Mouse (Mus musculus) spleen, adult 12 weeks (tissue): ENCODE results near the gene Slc39a11.

Experiments
- DNase-seq: peaks from one replicate; pipeline ENCODE4 v3.0.0; 2022; ENCODE audit warnings: low spot score

Slc39a11 gene

DNA sequence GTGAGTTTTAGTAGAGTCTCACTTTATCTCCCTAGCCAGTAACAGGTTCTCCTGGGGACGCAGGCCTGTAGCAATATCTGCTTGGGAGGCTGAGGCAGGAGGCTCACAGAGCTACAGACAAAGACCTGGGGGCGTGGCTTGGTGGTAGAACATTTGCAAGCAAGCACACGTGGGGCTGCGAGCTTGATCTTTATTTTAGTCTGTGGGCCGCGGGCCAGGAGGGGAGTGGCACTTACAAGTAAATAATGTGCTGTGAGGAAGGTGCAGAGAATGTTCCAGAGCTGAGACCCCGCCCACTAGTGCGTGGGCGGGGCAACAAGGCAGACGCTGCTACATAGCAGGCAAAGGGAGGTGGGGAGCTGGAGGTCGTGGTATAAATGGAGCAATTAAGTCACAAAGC, 250.3 kb downstream of the Slc39a11 start:
- DNase-seq, result no peak

GRCm38 (mm10) chr11:113397394-113397793, 252.5 kb downstream of the Slc39a11 start:
- DNase-seq, result no peak

DNA sequence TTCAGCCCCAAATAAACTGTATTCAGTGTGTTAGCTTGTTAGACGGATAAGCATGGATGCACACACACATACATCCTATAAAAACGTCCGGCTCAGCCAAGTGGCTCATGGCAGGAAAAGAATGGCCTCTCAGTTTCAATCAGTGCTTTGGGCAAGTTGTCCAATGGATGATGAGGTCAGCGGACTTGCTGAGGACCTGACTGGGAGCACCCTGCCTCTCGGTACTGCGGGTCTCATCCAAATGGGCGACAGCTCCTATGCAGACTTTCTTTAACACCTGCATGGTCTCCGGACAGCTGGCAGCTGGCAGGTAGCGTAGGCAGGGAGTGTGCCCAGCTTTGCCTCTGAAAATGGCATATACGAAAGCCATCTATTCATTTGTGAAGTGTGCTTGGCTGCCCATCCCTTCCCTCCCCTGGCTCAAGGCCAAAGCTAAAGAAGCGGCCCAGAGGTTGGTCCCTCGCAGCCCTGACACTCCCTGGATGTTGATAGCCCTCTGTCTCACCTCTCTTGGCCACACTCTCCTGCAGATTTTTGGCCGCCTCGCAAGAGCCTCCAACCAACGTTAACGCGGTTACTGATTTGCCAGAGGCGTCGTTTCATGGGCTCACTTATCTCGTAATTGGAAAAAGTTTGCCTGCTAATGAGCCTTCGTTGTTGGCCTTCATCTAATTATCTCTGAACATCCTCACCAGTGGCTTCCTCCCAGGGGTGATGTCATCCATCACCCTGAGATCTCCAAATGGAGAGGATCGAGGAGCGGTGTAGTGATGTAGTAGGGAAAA, 256.3 kb downstream of the Slc39a11 start:
- DNase-seq, result no peak

- DNase-seq, result no peak
Measured at GRCm38 (mm10) chr11:113391664-113392063, 258.2 kb downstream of the Slc39a11 start.

GRCm38 (mm10) chr11:113389637-113390036, 260.2 kb downstream of the Slc39a11 start:
- DNase-seq, result no peak

DNA sequence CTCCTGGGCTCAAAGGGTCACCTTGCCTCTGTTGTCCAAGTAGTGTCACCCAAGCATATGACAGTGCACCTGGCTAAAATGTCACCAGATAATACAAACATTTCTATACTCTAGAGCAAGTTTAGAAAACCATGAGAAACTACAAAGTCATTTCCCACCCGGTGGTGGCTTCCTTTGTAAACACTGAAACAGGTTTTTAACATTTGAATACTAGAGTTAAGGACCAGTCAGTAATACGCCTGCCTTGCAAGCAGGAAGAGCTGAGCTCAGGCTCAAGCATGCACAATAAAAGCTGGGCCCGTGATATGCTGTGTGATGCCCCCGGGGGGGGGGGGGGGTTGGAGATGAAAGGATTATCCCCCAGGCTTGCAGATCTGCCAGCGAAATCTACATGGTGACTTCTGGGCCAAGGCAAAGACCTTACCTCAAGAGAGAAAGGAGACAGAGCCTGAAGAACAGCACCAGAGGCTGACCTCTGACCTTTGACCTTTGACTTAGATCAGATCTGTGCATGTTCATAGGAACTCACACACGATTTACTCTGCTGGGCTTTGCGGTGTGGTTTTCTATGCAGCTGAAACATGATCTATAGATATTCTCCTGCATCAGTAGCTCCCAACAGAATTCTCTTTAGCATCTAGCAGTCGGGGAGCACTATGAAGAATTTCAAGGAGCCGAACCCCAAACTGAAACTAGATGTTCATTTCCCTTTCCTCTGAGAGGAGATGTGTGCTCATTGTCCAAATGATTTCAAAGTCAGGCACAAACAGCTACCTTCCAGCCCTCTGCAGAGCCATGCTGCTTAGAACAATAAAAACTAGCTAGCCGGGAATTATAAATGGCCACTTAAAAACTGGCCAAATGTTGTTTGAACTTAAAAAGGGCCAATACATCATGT, 267.0 kb downstream of the Slc39a11 start:
- DNase-seq, result no peak

DNA sequence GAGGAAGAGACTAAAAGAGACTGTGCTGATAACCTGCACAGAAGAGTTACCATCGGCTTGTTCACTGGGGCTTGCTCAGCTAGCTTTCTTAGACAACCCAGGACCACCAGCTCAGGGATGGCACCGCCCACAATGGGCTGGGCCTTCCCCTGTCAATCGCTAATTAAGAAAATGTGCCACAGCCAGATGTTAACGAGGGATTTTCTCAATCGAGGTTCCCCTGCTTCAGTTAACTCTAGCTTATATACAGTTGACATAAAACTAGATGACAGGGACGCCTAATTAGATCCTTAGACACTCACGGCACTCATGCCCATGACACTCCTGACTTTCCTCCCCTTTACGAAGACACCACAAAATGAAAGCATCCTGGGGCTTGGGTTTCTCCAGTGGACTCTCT, 268.3 kb downstream of the Slc39a11 start:
- DNase-seq, result no peak

DNA sequence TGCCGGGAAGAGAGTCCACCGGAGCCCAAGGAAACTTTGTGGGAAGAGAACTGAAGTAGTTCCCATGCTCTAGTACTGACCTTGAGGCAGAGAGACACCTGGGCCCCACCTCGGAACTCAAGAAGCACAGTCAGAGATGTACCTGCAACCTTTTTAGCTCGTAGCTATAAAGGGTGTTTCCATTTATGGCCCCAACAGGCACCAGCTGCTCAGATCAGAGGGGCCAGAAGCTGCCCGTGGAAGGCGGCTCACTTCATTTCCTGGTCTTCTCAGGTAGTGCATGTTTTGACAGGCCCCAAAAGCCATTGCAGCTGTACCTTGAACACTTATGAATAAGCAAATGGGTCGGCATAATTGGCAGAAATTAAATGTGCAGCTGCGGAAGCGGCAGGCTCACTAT, 271.0 kb downstream of the Slc39a11 start:
- DNase-seq, result no peak

DNA sequence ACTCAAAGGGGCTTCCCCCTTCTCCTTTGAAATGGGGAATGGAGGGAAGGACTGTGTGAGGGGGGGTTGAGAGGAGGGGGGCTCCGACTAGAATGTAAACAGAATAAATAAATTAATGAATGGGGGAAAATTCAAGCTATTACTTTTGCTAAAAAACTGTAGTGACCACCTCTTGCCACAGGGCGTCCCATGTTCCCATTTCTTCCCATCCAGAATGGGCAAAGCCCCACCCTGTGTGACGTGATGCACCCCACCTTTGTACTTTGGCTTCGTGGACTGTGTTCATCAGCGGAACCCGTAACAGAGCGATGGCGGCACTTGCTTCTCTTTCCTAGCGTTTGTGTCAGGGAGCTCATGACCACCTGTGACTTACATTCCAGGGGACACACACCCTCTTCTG, 273.8 kb downstream of the Slc39a11 start:
- no peak for DNase-seq

DNA sequence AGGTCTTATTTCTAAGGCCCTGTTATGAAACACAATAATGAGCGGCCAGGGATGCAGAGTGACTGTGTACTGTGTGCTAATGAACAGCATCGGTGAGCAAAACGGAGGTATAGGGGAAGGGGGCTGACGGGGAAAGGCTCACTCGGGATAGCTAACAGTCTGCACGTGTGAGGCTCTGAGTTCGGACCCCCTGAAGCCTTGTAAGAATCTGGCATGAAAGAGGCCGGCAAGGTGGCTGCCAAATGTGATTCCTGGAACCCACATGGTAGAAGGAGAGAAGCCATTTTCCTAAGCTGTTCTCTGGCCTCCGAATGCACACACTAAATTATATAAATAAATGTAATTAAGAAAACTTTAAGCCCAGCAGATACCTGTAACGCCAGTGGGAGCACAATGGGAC, 276.0 kb downstream of the Slc39a11 start:
- no peak for DNase-seq

GRCm38 (mm10) chr11:113373331-113373730, 276.5 kb downstream of the Slc39a11 start:
- no peak for DNase-seq

- DNase-seq, result no peak
Measured at GRCm38 (mm10) chr11:113368046-113368445, 281.8 kb downstream of the Slc39a11 start.

- DNase-seq, result no peak
Measured at GRCm38 (mm10) chr11:113366257-113367030, 283.4 kb downstream of the Slc39a11 start.

- no peak for DNase-seq
Measured at GRCm38 (mm10) chr11:113363739-113364138, 286.1 kb downstream of the Slc39a11 start.

DNA sequence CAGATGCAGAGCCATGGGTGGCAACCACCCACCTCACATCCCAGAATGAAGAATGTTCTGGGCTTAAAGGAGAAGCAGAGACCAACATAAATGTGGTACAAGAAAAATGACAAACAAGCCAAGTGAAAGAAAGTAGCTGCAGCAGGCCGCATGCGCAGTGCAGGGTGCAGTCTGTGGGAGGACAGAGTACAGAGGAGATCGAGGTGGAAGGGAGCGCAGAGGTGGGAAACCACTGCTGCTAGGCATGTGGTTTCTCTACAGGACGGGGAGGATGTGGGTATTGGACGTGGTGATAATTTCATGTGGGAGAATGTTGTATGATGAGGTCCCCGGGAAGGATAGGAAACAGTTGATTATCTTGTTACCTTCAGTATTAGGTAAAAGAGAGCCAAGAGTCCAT, 287.3 kb downstream of the Slc39a11 start:
- DNase-seq, result no peak

DNA sequence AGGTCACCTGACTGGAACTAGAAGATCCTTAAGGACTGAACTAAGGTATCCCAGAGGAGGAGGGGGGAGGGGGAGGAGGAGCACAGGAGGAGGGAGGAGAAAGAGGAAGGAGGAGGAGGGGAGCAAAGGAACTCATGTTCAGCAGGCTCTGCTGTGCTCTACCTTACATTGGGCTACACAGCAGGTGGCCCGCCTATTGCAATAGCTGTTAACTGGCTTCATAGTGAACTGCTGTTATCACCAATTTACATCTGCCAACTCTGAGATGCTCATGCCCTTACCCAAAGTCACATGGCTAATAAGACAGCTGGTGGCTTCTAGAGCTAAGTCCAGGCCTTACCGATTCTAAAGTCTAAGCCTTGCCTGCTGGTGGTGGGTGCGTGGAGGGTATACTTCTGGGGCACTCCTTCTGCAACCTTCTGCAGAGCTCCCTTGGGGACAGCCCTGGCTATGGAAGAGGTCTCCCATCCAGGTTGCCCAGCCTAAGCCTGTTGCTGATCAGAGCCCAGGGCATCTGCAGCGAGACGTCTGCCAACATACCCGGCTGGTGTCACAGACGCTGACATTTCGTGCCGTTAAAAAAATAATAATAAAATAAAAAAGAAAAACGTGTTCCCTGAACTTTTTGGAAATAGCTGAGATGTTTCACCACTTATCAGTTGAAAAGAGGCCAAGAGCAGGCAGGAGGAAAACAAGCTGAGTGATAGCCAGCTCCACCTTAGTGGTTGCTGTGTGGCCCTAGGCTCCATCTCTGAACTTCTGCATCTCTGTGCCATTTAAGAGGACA, 289.6 kb downstream of the Slc39a11 start:
- no peak for DNase-seq

DNA sequence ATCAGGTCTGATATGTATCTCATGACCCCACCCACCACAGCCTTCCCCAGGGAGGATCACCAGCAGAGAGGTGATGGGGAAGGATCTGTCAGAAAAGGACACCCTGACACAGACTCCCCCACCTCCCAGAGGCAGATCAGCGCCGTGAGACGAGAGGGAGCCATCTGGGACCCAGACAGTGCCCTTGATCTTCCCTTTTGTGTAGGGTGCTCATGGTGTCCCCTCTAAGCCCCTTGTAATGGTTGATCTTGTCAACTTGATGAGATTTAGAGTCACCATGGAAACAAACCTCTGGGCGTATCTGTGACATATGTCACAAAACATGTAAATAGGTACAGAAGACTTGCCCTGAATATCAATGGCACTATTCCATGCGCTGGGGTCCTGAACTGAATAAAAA, 293.9 kb downstream of the Slc39a11 start:
- DNase-seq, result no peak

GRCm38 (mm10) chr11:113352085-113352815, 297.6 kb downstream of the Slc39a11 start:
- DNase-seq, result no peak

DNA sequence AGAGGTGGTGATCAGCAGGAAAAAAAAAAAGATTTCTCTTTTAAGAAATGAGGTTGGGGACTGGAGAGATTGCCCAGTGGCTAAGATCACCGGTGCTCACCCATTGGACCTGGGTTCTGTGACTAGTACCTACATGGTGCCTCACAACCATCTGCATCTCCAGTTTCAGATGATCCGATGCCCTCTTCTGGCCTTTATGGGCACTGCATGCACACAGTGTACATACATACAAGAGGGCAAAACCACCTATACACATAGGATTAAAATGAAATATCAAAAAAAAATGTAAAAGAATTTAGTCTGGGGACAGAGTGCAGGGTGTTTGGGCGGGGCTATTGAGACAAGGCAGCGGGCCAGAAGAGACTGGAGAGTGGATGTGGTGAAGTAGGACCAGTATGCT, 299.3 kb downstream of the Slc39a11 start:
- DNase-seq, result no peak

- DNase-seq, result no peak
Measured at GRCm38 (mm10) chr11:113346895-113347514, 302.9 kb downstream of the Slc39a11 start.
